Mouse (Mus musculus) hindlimb bud, embryonic 11.5 days (tissue): ENCODE results near the gene Slc24a4.
"Not testable (repeated sequence)": the region's sequence is repeated elsewhere in the genome, so short reads cannot be mapped to it uniquely, and the experiment has no call there.

Experiments used
- DNase-seq: peaks from one replicate; pipeline ENCODE4 v3.0.0-alpha.2; 2012; ENCODE audit warnings: low read depth, low spot score; ENCODE audit errors: extremely low spot score

Slc24a4 gene

DNA sequence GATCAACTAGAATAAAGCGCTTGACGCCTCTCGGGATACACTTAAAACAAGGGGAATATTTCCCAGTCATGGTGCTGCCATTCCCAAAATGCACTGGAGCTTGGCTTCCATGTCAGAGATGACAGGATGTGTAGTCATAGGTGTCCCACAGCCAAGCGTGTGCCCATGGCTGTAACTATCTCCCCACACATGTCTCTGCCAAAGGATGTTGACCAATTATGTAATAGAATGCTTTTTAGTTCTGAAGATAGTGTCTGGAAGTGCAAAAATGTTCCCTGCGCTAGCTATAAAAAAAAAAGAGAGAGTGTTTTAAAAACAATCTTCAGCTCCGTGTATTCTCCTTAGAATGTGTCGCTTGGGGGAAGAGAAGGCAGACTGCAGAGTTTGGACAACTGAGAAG is 36.1 kb downstream of the Slc24a4 start:
- no peak for DNase-seq

- DNase-seq, result no peak
Observed at GRCm38 (mm10) chr12:102166691-102167261, 38.2 kb downstream of the Slc24a4 start.

DNA sequence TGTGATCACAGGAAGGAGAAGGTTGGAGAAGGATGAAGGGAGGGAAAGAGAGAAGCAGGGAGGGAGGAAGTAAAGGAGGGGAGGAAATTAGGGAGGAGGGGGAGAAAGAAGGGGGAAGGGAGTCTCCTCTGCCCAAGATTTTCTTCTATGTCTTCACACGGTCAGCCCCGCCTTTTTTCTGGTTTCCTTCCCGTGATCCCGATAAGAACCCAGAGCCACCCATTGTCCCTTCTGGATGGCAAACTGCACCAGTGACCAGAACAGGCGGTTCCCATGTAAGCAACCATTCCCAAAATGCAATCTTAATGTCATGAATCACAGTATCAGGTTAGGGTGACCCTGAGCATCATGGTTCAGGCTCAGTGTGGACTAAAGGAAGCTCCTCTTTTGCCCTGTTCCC is 38.8 kb downstream of the Slc24a4 start:
- DNase-seq, result no peak

GRCm38 (mm10) chr12:102172746-102173145 is 44.2 kb downstream of the Slc24a4 start:
- no peak for DNase-seq

- DNase-seq, result no peak
Observed at GRCm38 (mm10) chr12:102173345-102173744, 44.8 kb downstream of the Slc24a4 start.

GRCm38 (mm10) chr12:102180371-102181074 is 52.0 kb downstream of the Slc24a4 start:
- no peak for DNase-seq

- DNase-seq, result peak; percentile 33
Observed at GRCm38 (mm10) chr12:102181799-102182357, 53.3 kb downstream of the Slc24a4 start.

DNA sequence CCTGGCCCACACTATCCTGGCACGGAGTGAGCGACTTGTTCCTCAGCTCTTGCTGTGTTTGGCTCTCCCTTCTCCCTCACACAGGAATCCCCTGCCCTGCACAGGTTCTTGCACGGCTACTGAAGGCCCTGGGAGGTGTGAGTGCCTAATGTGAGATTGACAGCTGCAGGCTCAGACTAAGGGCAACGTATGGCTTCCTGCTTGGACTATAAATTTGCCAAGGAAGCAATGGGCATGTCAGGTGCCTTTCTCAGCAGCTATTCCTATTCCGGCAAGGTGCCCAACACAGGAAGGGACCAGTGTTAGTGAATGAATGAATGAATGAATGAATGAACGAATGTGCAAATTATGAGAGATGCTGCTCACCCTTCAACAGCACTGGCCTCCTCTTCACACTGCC is 54.1 kb downstream of the Slc24a4 start:
- DNase-seq, result no peak

- DNase-seq, result no peak
Observed at GRCm38 (mm10) chr12:102183201-102183600, 54.7 kb downstream of the Slc24a4 start.

GRCm38 (mm10) chr12:102190820-102191219 is 62.3 kb downstream of the Slc24a4 start:
- no peak for DNase-seq

GRCm38 (mm10) chr12:102201516-102201915 is 73.0 kb downstream of the Slc24a4 start:
- DNase-seq, result no peak

DNA sequence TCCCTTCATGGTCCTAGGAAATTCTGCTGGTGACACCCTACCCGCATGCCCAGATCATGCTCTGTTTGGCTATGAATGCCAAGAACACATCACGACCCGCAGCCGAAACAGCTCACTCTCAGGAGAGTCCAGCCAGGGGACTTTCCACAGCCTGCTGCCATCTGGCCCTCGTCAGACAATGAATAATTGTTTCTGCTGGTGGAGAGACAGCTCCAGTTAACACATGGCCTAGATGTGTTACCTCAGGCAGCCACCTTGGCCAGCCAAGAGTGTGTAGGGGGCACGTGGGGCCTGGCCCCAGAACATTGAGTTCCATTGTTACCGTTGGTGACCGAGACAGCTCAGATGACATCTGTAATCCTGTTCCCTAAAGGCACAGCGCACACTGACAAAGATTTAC is 74.4 kb downstream of the Slc24a4 start:
- no peak for DNase-seq

GRCm38 (mm10) chr12:102206471-102206870 is 77.9 kb downstream of the Slc24a4 start:
- no peak for DNase-seq

- no peak for DNase-seq
Observed at GRCm38 (mm10) chr12:102207245-102207644, 78.7 kb downstream of the Slc24a4 start.

GRCm38 (mm10) chr12:102210801-102211200 is 82.3 kb downstream of the Slc24a4 start:
- no peak for DNase-seq

- DNase-seq, result no peak
Observed at GRCm38 (mm10) chr12:102223404-102223803, 94.9 kb downstream of the Slc24a4 start.

- not testable (repeated sequence) for DNase-seq
Observed at GRCm38 (mm10) chr12:102224112-102224511, 95.6 kb downstream of the Slc24a4 start.

DNA sequence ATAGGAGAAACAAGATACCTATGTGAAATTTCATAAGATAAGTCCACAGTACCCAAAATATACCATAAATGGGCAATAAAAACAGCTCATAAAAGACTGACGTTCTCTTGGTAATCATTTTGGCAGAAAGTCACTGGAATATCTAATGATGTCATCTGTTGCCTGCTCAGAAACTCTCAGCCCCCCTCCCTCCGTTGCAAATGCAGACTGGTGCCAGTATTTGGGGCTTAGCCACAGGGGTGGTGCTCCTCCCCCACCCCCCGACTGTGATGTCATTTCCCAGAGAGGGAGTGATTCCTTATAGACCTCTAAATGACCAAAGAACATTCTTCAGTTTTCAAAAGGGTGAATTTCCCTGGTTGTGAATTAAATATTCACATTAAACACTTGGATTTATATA is 96.6 kb downstream of the Slc24a4 start:
- DNase-seq, result no peak

- DNase-seq, result no peak
Observed at GRCm38 (mm10) chr12:102235551-102235950, 107.0 kb downstream of the Slc24a4 start.

GRCm38 (mm10) chr12:102236317-102236716 is 107.8 kb downstream of the Slc24a4 start:
- no peak for DNase-seq

DNA sequence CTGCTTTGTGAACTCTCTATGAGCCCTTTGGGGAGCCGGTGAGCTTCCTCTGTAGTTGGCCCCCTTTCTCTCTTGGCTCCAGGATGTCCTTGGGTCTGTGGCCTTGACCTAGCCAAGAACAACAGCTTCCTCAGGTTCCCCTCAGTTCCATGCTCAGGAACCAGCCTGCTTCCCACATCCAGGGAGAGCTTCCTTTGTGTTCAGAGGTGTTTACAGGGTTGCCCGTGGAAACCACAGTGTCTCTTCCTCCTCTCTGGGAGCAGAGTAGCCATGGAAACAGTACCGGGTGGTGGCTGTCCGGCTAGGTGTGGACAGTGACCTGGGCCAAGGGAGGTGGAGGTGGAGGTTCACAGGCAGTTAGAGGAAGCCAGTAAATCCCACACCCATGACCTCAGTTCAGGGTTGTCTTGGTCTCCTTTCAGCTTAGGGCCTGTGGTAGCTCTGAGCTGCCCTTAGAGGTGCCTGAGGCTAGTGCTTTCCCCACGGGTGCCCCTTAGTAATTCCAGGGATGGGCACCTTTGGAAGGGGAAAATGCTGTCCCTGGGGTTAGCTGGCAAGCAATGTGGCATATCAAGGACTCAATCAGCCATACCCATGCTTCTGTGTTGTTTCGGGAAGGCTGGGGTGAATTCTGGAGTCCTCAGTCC is 113.7 kb downstream of the Slc24a4 start:
- no peak for DNase-seq

GRCm38 (mm10) chr12:102243915-102244314 is 115.4 kb downstream of the Slc24a4 start:
- no peak for DNase-seq
